Mouse (Mus musculus) layer of hippocampus, postnatal 14 days (tissue): ENCODE measurements around the gene D030056L22Rik. TPM values are rescaled to one million over a fixed set of nuclear protein-coding genes. Genes with fewer than 3 reads are reported as not detected.

Source experiments
- DNase-seq, 2 experiments: peaks; one replicate each; pipeline ENCODE4 v3.0.0; 2021 to 2022; ENCODE audit warnings: low spot score in 2 of 2, mixed read lengths in 1 of 2
- total RNA-seq, 2 experiments: library from RNA; stranded (reverse); gene quantifications; 2 replicates each; pipeline ENCODE4 v1.2.3; 2021

The D030056L22Rik gene
- total RNA-seq, 2 experiments from 2014 or later: 21.2 to 22.3 TPM

GRCm38 (mm10) chr19:18730255-18730654, 17.3 kb downstream of the D030056L22Rik start:
- no peak for DNase-seq

DNA sequence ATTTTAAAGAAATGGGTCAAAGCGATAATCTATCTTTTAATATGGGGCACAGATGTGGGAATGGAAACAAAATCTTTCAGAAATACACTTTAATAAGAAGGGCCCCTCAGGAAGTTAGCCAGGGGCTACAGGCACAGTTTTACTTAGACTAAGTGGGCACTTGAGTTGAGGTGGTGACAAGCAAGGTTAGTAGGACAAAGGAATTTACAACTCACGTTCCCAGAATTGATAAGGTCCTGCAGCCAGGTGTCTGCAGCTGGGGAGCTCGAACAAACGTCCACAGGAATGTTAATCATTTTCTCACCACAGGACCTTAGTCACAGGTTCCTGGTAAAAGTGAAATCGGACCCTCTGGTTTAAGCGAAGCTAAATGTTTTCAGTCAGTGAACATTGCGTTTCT, 18.1 kb downstream of the D030056L22Rik start:
- no peak for DNase-seq

DNA sequence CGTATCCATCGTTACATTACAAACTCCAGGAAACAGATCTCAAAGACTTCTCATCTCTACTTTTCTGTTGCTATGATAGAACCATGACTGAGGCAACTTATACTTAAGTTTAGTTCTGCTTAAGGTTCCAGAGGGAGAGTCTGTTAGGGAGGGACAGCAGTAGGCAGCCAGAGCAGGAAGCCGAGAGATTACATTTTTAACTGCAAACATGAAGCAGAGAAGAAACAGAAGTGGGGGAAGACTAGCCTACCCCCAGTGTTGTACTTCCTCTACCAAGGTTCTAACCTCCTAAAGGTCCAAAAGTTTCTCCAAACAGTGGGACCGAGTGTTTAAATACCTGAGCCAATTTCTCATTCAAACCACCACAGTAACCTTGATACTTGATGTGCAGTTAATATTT, 22.9 kb downstream of the D030056L22Rik start:
- DNase-seq: no peak

DNA sequence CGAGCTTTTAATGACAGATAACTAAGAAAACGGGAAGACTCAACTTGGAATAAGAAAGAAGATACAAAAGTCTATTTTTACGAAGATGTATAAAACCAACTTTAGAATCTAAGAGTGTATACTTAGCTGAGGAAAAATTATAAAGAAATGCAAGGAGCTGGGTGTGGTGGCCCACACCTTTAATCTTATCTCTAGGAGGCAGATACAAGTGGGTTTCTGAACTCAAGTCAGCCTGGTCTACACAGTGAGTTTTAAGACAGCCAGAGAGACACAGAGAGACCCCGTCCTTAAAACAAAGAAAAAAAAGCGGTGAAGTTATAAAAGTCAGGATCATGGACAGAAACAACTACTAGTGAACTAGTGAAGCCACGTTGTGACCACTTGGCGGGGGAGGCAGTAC, 26.2 kb downstream of the D030056L22Rik start:
- DNase-seq: no peak

GRCm38 (mm10) chr19:18743946-18744345, 31.0 kb downstream of the D030056L22Rik start:
- no peak for DNase-seq

GRCm38 (mm10) chr19:18746576-18747340, 33.8 kb downstream of the D030056L22Rik start:
- DNase-seq: no peak

GRCm38 (mm10) chr19:18747379-18747778, 34.4 kb downstream of the D030056L22Rik start:
- no peak for DNase-seq

GRCm38 (mm10) chr19:18749598-18750339, 36.8 kb downstream of the D030056L22Rik start, which contains the start of gene Trpm6:
Gene Trpm6, plus strand, starts transcription at chr19:18749983.
- DNase-seq: no peak

GRCm38 (mm10) chr19:18757191-18757590, 44.2 kb downstream of the D030056L22Rik start:
- DNase-seq: no peak

GRCm38 (mm10) chr19:18757706-18758105, 44.7 kb downstream of the D030056L22Rik start:
- DNase-seq: no peak

GRCm38 (mm10) chr19:18758269-18758668, 45.3 kb downstream of the D030056L22Rik start:
- DNase-seq: no peak

DNA sequence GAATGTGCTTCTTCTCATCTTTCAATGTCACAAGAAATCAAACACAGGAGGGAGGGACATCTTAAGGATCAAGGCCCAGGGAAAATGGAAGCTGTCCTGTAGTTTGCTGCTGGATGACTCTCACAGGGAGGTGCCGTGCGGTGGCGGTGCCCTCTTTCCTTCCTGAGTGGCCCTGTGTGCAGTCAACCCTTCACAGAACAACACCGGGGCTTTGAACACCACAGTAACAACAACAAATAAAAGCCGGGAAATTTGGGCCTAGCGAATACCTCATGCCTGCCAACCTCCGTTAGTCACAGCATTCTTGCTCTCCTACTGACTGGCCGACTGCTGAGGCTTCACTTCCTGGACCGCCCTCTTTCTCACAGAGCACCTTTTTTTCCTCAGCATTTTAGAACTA, 45.9 kb downstream of the D030056L22Rik start:
- DNase-seq: no peak

GRCm38 (mm10) chr19:18766399-18766798, 53.4 kb downstream of the D030056L22Rik start:
- no peak for DNase-seq

Other genes with a start within 250 kb of the D030056L22Rik start
- gene Ostf1, start 81.4 kb upstream of the D030056L22Rik start, total RNA-seq: 10 to 100 TPM; 33.2 to 39.3 TPM
- 10 to 100 TPM in 1 of 2 experiments, 1 to 10 TPM in 1; 8.6 to 10.2 TPM for gene Nmrk1, start 81.2 kb upstream of the D030056L22Rik start, total RNA-seq
- 10 to 100 TPM in 1 of 2 experiments, 1 to 10 TPM in 1; 9.2 to 11.9 TPM for gene Carnmt1, start 42.4 kb upstream of the D030056L22Rik start, total RNA-seq
- under 1 TPM; 0.53 to 0.67 TPM for gene Trpm6, start 36.8 kb downstream of the D030056L22Rik start, total RNA-seq